Mouse (Mus musculus): ENCODE measurements around the gene Hand2. TPM values are rescaled to one million over a fixed set of nuclear protein-coding genes. Genes with fewer than 3 reads are reported as not detected.

Gene Hand2
- polyA plus RNA-seq, 1 experiment = not detected

DNA sequence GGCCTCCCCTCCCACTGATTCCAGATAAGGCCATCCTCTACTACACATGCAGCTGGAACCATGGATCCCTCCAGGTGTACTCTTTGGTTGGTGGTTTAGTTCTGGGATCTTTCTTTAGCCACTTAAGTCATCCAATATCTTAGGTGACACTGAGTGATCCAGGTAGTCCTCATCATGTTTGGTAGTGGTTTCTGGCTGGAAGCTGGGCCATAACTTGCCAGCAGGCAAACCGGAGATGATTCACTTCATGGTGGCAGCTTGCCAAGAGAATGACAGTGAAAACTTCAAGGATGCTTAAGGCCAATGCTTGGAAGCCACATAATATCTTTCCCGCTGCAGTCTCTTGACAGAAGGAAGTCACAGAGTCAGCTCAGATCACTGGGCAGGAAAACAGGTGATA is 42.1 kb downstream of the Hand2 start:
- WGBS = 53% methylated on average over 2 of the region's 2 CpGs

DNA sequence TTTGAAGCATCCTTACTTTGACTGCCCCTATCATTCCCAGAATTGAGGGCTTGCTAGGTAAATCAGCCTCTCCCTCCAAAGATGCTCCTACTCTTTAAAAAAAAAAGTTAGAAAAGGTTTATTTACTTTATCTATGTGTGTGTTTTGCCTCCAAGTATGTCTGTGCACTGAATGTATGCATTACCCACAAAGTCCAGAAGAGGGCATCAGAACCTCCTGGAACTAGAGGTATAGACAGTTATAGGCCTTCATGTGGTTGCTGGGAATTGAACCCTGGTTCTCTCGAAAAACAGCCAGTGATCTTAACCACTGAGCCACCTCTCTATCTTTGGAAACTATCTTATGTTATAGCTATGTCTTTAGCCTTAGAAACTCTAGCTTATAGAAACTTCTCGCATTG is 53.3 kb downstream of the Hand2 start:
- H3K27ac ChIP-seq (ENCODE audit: insufficient read depth, low read depth, low read length) = no peak overlapping the region
- no peaks in the 10 kb centered on the region for H3K4me1 ChIP-seq (ENCODE audit: control insufficient read depth, insufficient read depth, low read length)
- TF ChIP-seq POLR2A (IDR thresholded peaks at IDR 0.05; ENCODE audit: insufficient read depth, low read depth, low read length) (no peak), CTCF (IDR thresholded peaks at IDR 0.05; ENCODE audit: insufficient read depth, low read depth, low read length) (no peak)
- no peak overlapping the region for H3K4me3 ChIP-seq (ENCODE audit: insufficient read depth, low read depth, low read length)
- WGBS = 93% methylated on average over 2 of the region's 2 CpGs

More for the DNA sequence above, 42.1 kb downstream of the Hand2 start:
- H3K27ac ChIP-seq (ENCODE audit: insufficient read depth, low read depth, low read length) = no peak overlapping the region
- TF ChIP-seq CTCF (IDR thresholded peaks at IDR 0.05; ENCODE audit: insufficient read depth, low read depth, low read length) (no peak), POLR2A (IDR thresholded peaks at IDR 0.05; ENCODE audit: insufficient read depth, low read depth, low read length) (no peak)
- H3K4me3 ChIP-seq (ENCODE audit: insufficient read depth, low read depth, low read length) = no peak overlapping the region
- no peaks in the 10 kb centered on the region for H3K4me1 ChIP-seq (ENCODE audit: control insufficient read depth, insufficient read depth, low read length)

Other genes starting within 250 kb of the Hand2 start
- gene Scrg1, start 134.9 kb downstream of the Hand2 start, polyA plus RNA-seq (2012; ENCODE audit: insufficient read depth, insufficient read length, low replicate concordance, missing spikeins) = not detected in 2 replicates
- not detected in 2 replicates for gene Sap30, start 166.9 kb downstream of the Hand2 start, polyA plus RNA-seq (2012; ENCODE audit: insufficient read depth, insufficient read length, low replicate concordance, missing spikeins)
- gene Hmgb2, start 190.9 kb downstream of the Hand2 start, polyA plus RNA-seq (2012; ENCODE audit: insufficient read depth, insufficient read length, low replicate concordance, missing spikeins) = not detected in 2 replicates

Data from olfactory bulb, adult 2 months (tissue).